Mouse (Mus musculus) liver, adult 2 months (tissue): Measurements from ENCODE around the gene Slc27a5.

ENCODE experiments used
- CTCF ChIP-seq: fragments of 200-500 bp; IDR thresholded peaks from 2 replicates; pipeline ENCODE4 v1.5.1; 2011; ENCODE audit warnings: low read depth, low read length, control low read depth
- POLR2A ChIP-seq: fragments of 200-500 bp; IDR thresholded peaks from 2 replicates; pipeline ENCODE4 v1.6.1; 2011; ENCODE audit warnings: low read length, control low read depth; ENCODE audit not compliant: insufficient read depth; ENCODE audit errors: extremely low read depth

DNA sequence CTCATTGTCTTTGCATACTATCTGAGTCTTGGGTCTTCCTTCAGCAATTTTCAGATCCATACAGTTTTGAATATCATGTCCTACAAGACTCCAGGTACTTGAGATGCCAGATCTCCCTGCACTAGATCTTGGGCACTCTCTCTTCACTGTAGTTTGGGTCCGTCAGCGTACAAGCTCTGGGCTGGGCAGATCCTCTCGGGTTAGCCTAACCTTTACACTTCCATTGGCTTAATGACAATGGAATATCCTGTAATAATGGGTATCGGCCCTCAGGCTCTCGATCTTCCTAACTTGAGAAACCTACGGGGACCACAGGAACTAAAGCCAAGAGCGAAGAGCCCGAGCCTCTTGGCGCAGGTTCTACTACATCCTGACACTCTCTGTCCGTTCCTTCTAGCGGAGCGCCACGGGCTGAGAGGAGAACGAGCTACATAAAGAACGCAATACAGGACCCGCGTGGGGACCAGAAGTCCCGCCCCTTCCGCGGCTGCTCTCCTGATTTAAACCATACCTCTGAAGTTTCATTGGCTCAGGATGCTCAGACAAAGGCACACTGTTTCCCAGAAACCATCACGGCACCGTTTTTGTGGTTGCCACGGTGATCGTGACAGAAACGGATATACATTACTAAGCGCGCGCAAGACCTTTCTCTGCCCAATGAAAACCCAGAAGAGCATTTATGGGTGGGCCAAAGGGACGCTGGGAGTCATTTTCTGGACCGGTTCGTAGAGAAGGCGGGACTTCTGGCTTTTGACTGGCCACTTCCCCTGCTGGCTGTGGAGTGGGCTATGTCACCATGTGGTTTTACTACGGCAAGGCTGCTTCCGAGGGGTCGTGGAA is 48.7 kb downstream of the Slc27a5 start:
- TF ChIP-seq CTCF (no peak), POLR2A (no peak)
